Mouse (Mus musculus): ENCODE measurements around the gene Zfp592. TPM values are rescaled to one million over a fixed set of nuclear protein-coding genes. Genes with fewer than 3 reads are reported as not detected.
"Not testable (repeated sequence)": the region's sequence is repeated elsewhere in the genome, so short reads cannot be mapped to it uniquely, and the experiment has no call there.

Zfp592 gene
- total and polyA plus RNA-seq, 3 experiments: 12.9 to 33.0 TPM; not detected in 1

DNA sequence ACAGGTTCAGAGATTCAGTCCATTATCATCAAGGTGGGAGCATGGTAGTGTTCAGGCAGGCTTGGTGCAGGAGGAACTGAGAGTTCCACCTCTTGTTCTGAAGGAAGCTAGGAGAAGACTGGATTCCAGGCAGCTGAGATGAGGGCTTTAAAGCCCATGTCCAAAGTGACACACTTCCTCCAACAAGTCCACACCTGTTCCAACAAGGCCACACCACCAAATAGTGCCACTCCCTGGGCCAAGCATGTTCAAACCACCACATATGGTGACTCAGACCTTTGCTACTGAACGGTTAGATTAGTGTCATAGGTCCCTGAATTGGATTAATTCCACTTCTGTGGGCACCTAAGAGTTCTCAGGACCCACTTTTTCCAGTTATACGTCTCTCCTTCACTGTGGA, 22.1 kb upstream of the Zfp592 start:
- TF ChIP-seq CTCF (IDR thresholded peaks at IDR 0.05 in 2 of 3, conservative IDR thresholded peaks at IDR 0.05 in 1 of 3; ENCODE audit: control insufficient read depth in 1 of 3, insufficient read depth in 1 of 3, low read depth in 2 of 3, low read length in 3 of 3, poor library complexity in 1 of 3, severe bottlenecking in 1 of 3) (no peak), SMC3 (IDR thresholded peaks at IDR 0.05; ENCODE audit: low read depth, low read length) (no peak), ZC3H11A (IDR thresholded peaks at IDR 0.05; ENCODE audit: low read depth, low read length) (no peak), MAX (IDR thresholded peaks at IDR 0.05; ENCODE audit: low read length) (no peak), ZKSCAN1 (IDR thresholded peaks at IDR 0.05; ENCODE audit: low read depth, low read length) (no peak), MYC (IDR thresholded peaks at IDR 0.05; ENCODE audit: low read depth, low read length) (no peak), RAD21 (IDR thresholded peaks at IDR 0.05; ENCODE audit: low read depth, low read length) (no peak), RCOR1 (IDR thresholded peaks at IDR 0.05; ENCODE audit: low read depth, low read length) (no peak), CHD2 (IDR thresholded peaks at IDR 0.05; ENCODE audit: low read length) (no peak)
- Histone ChIP-seq H3K36me3 (ENCODE audit: control insufficient read depth in 1 of 2, insufficient read depth in 2 of 2, low read length in 2 of 2) (no peaks in the 10 kb centered on the region), H3K27ac (ENCODE audit: control insufficient read depth, low read depth, low read length) (no peak overlapping the region)

DNA sequence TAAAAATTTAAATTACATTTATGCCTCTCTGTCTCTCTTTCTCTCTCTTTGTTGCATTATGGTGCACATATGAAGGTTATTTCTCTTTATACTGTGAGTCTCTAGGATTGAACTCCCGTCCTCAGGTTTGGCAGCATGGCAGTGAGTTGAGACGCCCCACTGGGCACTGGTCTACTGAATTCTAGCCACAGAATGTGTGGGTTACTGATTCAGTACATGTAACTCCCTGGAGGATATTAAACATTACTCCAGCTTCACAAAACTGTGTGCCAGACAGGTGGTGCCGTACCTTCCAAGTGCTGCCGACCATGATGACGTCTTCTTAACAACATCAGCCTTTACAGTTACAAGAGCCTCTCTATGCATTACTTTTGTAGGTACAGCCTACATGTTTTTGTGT, 21.4 kb upstream of the Zfp592 start:
- H3K27ac ChIP-seq (ENCODE audit: control insufficient read depth, low read depth, low read length): no peak overlapping the region
- TF ChIP-seq SMC3 (IDR thresholded peaks at IDR 0.05; ENCODE audit: low read depth, low read length): no peak
- TF ChIP-seq TCF12 (IDR thresholded peaks at IDR 0.05; ENCODE audit: low read depth, low read length): no peak
- TF ChIP-seq ETS1 (IDR thresholded peaks at IDR 0.05; ENCODE audit: low read depth, low read length): no peak
- TF ChIP-seq MYC (IDR thresholded peaks at IDR 0.05; ENCODE audit: low read depth, low read length): no peak
- no peak for TF ChIP-seq E2F4 (IDR thresholded peaks at IDR 0.05; ENCODE audit: borderline replicate concordance, low read depth, low read length)
- no peaks in the 10 kb centered on the region for H3K4me1 ChIP-seq (ENCODE audit: control insufficient read depth in 1 of 2, insufficient read depth in 2 of 2, low read length in 2 of 2)
- no peak overlapping the region for H3K9ac ChIP-seq (ENCODE audit: control insufficient read depth, low read depth, low read length, poor library complexity, severe bottlenecking)
- no peaks in the 10 kb centered on the region; a peak in 3 of 4 replicates for H3K27me3 ChIP-seq (ENCODE audit: control insufficient read depth in 1 of 2, insufficient read depth in 2 of 2, low read length in 2 of 2)
- no peaks in the 10 kb centered on the region for H3K9me3 ChIP-seq (replicated peaks; ENCODE audit: insufficient read depth, low read length)
- H3K79me2 ChIP-seq (ENCODE audit: control insufficient read depth, insufficient read depth, low read length, poor library complexity): no peaks in the 10 kb centered on the region
- H3K4me3 ChIP-seq (ENCODE audit: control insufficient read depth in 1 of 2, insufficient read depth in 1 of 2, low read depth in 2 of 2, low read length in 2 of 2): no peak overlapping the region
- no peaks in the 10 kb centered on the region for H3K36me3 ChIP-seq (ENCODE audit: control insufficient read depth in 1 of 2, insufficient read depth in 2 of 2, low read length in 2 of 2)
- no peak for DNase-seq (ENCODE audit: low read depth, low spot score)

More for the DNA sequence above, 22.1 kb upstream of the Zfp592 start:
- H3K79me2 ChIP-seq (ENCODE audit: control insufficient read depth, insufficient read depth, low read length, poor library complexity): no peaks in the 10 kb centered on the region
- H3K9ac ChIP-seq (ENCODE audit: control insufficient read depth, low read depth, low read length, poor library complexity, severe bottlenecking): no peak overlapping the region
- no peak overlapping the region for H3K4me3 ChIP-seq (ENCODE audit: control insufficient read depth in 1 of 2, insufficient read depth in 1 of 2, low read depth in 2 of 2, low read length in 2 of 2)
- H3K9me3 ChIP-seq (replicated peaks; ENCODE audit: insufficient read depth, low read length): no peaks in the 10 kb centered on the region
- no peaks in the 10 kb centered on the region; a peak in 3 of 4 replicates for H3K27me3 ChIP-seq (ENCODE audit: control insufficient read depth in 1 of 2, insufficient read depth in 2 of 2, low read length in 2 of 2)
- no peak for DNase-seq (ENCODE audit: low read depth, low spot score)
- no peaks in the 10 kb centered on the region for H3K4me1 ChIP-seq (ENCODE audit: control insufficient read depth in 1 of 2, insufficient read depth in 2 of 2, low read length in 2 of 2)

DNA sequence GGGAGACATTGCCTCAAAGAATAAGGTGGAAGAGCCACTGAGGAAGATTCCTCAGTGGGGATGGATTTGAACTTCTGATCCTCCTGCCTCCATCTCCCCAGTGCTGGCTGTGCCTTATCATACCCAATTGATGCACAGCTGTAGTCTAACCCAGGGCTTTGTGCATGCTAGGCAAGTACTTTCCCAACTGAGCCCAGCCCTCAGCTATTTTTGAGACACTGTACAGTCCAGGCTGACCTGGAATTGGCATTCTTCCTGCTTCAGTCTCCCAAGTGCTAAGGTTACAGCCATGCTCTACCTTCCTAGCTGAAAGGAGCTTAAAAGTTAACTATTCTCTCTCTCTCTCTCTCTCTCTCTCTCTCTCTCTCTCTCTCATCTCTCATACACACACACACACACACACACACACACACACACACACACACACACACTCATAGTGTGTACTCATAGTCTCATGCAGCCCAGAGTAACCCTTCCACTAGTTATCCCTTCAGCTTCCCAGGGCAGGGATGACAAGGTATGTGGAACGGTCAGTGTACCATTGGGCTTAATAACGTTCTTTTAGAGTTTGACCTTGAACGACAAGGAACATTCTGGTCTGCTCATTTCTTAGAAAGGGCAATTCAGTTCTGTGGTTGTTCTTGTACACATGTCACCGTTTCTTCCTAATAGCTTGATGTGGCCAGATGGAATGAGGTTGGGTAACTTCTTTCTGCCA, 20.4 kb upstream of the Zfp592 start:
- H3K27me3 ChIP-seq (ENCODE audit: control insufficient read depth in 1 of 2, insufficient read depth in 2 of 2, low read length in 2 of 2); H3K4me3 ChIP-seq (ENCODE audit: control insufficient read depth in 1 of 2, insufficient read depth in 1 of 2, low read depth in 2 of 2, low read length in 2 of 2); H3K9me3 ChIP-seq (replicated peaks; ENCODE audit: insufficient read depth, low read length); H3K36me3 ChIP-seq (ENCODE audit: control insufficient read depth in 1 of 2, insufficient read depth in 2 of 2, low read length in 2 of 2); H3K27ac ChIP-seq (ENCODE audit: control insufficient read depth, low read depth, low read length); H3K9ac ChIP-seq (ENCODE audit: control insufficient read depth, low read depth, low read length, poor library complexity, severe bottlenecking); DNase-seq (ENCODE audit: low read depth, low spot score); H3K4me1 ChIP-seq (ENCODE audit: control insufficient read depth in 1 of 2, insufficient read depth in 2 of 2, low read length in 2 of 2); H3K79me2 ChIP-seq (ENCODE audit: control insufficient read depth, insufficient read depth, low read length, poor library complexity): not testable (repeated sequence)

DNA sequence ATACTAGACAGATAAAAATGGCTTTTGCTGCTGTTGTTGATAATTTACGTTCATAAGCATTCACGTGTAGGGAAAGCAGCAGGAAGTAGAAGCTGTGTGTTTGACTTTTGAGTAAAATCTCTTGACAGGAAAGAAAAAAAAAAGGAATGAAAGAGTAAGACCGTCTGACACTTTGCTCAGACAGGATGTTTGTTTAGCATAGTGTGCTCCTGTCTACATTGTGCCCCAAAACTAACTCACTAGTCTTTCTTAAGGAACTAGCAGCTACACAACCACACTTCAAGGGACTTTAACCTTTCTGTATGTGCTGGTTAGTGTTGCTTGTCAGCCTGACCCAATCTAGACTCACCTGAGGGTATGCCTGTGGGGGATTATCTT, 19.9 kb upstream of the Zfp592 start:
- not testable (repeated sequence) for H3K27ac ChIP-seq (ENCODE audit: control insufficient read depth, low read depth, low read length); H3K79me2 ChIP-seq (ENCODE audit: control insufficient read depth, insufficient read depth, low read length, poor library complexity); H3K27me3 ChIP-seq (ENCODE audit: control insufficient read depth in 1 of 2, insufficient read depth in 2 of 2, low read length in 2 of 2); H3K4me1 ChIP-seq (ENCODE audit: control insufficient read depth in 1 of 2, insufficient read depth in 2 of 2, low read length in 2 of 2); H3K9ac ChIP-seq (ENCODE audit: control insufficient read depth, low read depth, low read length, poor library complexity, severe bottlenecking); H3K36me3 ChIP-seq (ENCODE audit: control insufficient read depth in 1 of 2, insufficient read depth in 2 of 2, low read length in 2 of 2); H3K9me3 ChIP-seq (replicated peaks; ENCODE audit: insufficient read depth, low read length); H3K4me3 ChIP-seq (ENCODE audit: control insufficient read depth in 1 of 2, insufficient read depth in 1 of 2, low read depth in 2 of 2, low read length in 2 of 2); DNase-seq (ENCODE audit: low read depth, low spot score)

Data from MEL (cell line).